Mouse (Mus musculus): ENCODE results near the gene Plppr1. TPM values are rescaled to one million over a fixed set of nuclear protein-coding genes. Genes with fewer than 3 reads are reported as not detected.
"Not testable (repeated sequence)": the region's sequence is repeated elsewhere in the genome, so short reads cannot be mapped to it uniquely, and the experiment has no call there.

Gene Plppr1
- polyA plus RNA-seq, 1 experiment = 9.6 TPM

GRCm38 (mm10) chr4:49350470-49350869, 291.4 kb downstream of the Plppr1 start:
- DNase-seq (ENCODE audit: extremely low spot score in 1 of 2, low spot score in 1 of 2) = no peak

GRCm38 (mm10) chr4:49357097-49357496, 298.0 kb downstream of the Plppr1 start:
- no peak for DNase-seq (ENCODE audit: extremely low spot score in 1 of 2, low spot score in 1 of 2)

GRCm38 (mm10) chr4:49368046-49368445, 309.0 kb downstream of the Plppr1 start:
- DNase-seq (ENCODE audit: extremely low spot score in 1 of 2, low spot score in 1 of 2) = not testable (repeated sequence)

- DNase-seq (ENCODE audit: extremely low spot score in 1 of 2, low spot score in 1 of 2) = not testable (repeated sequence)
Observed at GRCm38 (mm10) chr4:49383576-49384318, 324.7 kb downstream of the Plppr1 start.

- no peak for DNase-seq (ENCODE audit: extremely low spot score in 1 of 2, low spot score in 1 of 2)
Observed at GRCm38 (mm10) chr4:49386873-49387272, 327.8 kb downstream of the Plppr1 start.

All from frontal cortex, adult 2 months (tissue).